14 mouse cellular contexts compared by ENCODE assay signal in the genomic region with DNA sequence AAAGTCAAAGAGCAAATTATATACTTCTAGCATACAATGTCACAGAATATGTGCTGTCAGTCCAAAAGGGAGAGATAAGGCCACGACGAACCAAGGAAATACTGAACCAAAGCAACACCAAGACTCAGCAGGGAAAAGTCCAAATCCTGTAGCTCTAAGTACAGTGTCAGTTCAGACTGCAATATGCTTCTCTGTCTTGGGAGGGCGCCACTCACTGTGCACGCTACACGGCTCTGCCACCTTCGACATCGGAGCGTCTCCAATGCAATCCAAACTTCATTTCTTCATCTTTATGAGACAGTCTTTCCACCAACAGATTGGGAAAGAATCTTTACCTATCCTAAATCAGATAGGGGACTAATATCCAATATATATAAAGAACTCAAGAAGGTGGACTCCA.
"Had no signal": no experiment of that assay in that cellular context is flagged by ENCODE, and none has a peak within 500 bp of the region (broad histone marks: within the 10 kb centered on the region; RNA-seq: fewer than 3 reads in every experiment).

No protein-coding gene starts in this region.

- H3K27me3 ChIP-seq: kidney, embryonic 15.5 days; limb, embryonic 15.5 days; neural tube, embryonic 15.5 days had no signal

- H3K9me3 ChIP-seq: kidney, embryonic 15.5 days; limb, embryonic 15.5 days; midbrain, embryonic 10.5 days; neural tube, embryonic 15.5 days had no signal

- H3K36me3 ChIP-seq: kidney, embryonic 15.5 days; limb, embryonic 15.5 days; midbrain, embryonic 10.5 days; neural tube, embryonic 15.5 days had no signal

- H3K9ac ChIP-seq: kidney, embryonic 15.5 days; limb, embryonic 15.5 days; neural tube, embryonic 15.5 days had no signal

- H3K4me1 ChIP-seq: kidney, embryonic 15.5 days; limb, embryonic 15.5 days; midbrain, embryonic 10.5 days; neural tube, embryonic 15.5 days had no signal

- H3K4me2 ChIP-seq: kidney, embryonic 15.5 days; limb, embryonic 15.5 days; neural tube, embryonic 15.5 days had no signal

- H3K27ac ChIP-seq: kidney, embryonic 15.5 days; limb, embryonic 15.5 days; midbrain, embryonic 10.5 days; neural tube, embryonic 15.5 days; stomach, postnatal 0 days had no signal

- H3K4me3 ChIP-seq: kidney, embryonic 15.5 days; limb, embryonic 15.5 days; midbrain, embryonic 10.5 days; myocyte; neural tube, embryonic 15.5 days had no signal

- DNase-seq: kidney, adult 2 months; kidney, postnatal 14 days; layer of hippocampus, postnatal 36 days; lung, adult 18-20 months; lung, postnatal 4 days; midbrain, embryonic 14.5 days; thymus, adult 2 months; thymus, postnatal 25 days had no signal
